Mouse (Mus musculus) heart, postnatal 0 days (tissue): ENCODE measurements around the gene Pheta2.

Source experiments
- CTCF ChIP-seq: IDR thresholded peaks from 2 replicates; pipeline ENCODE4 v1.5.1; 2016; ENCODE audit warnings: antibody characterized with exemption, control low read depth, low read depth
- EP300 ChIP-seq: IDR thresholded peaks from 2 replicates; pipeline ENCODE4 v1.6.1; 2016; ENCODE audit warnings: antibody characterized with exemption, low read depth

DNA sequence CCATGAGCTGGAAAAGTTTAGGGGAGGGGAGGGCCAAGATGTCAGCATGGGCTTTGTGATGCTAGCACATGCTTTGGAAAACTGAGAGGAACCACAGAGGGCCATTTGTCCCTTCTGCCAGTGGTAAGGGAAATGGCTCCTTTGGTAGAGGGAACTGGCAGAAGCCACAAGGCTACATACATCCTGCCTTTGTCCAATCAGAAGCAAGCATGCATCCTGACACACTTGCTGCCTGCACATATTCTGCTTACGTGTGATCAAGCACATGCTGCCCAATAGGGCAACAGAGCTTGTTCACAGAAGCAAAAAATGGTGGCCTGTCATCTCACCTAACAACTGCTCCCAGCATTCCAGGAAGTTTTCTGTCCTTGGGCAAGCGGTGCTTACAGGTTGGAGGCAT, 13.4 kb upstream of the Pheta2 start:
- TF ChIP-seq EP300 (no peak), CTCF (no peak)
